Mouse (Mus musculus) heart, adult 2 months (tissue): ENCODE measurements around the gene Ifna6.

Experiments
- CTCF ChIP-seq: fragments of 200-600 bp; IDR thresholded peaks from 2 replicates; pipeline ENCODE4 v1.8.1; 2022; ENCODE audit warnings: antibody characterized with exemption, mild to moderate bottlenecking, moderate library complexity
- EP300 ChIP-seq: fragments of 200-500 bp; IDR thresholded peaks from 2 replicates; pipeline ENCODE4 v1.6.1; 2011; ENCODE audit warnings: low read depth, low read length, control low read depth; ENCODE audit not compliant: insufficient read depth
- POLR2A ChIP-seq: fragments of 200-500 bp; IDR thresholded peaks from 2 replicates; pipeline ENCODE4 v1.6.1; 2011; ENCODE audit warnings: mild to moderate bottlenecking, low read depth, low read length, control low read depth; ENCODE audit not compliant: insufficient read depth

GRCm38 (mm10) chr4:88867926-88868911 is 41.0 kb downstream of the Ifna6 start:
- TF ChIP-seq POLR2A = peak; percentile 50; the same call in 1 of the 2 replicates
- TF ChIP-seq CTCF = no peak
- no peak for TF ChIP-seq EP300
